Mouse (Mus musculus): Measurements from ENCODE around the gene Mif4gd. TPM values are rescaled to one million over a fixed set of nuclear protein-coding genes. Genes with fewer than 3 reads are reported as not detected.
"Not testable (repeated sequence)": the region's sequence is repeated elsewhere in the genome, so short reads cannot be mapped to it uniquely, and the experiment has no call there.

Mif4gd gene
- total and polyA plus RNA-seq, 3 experiments: 143 to 177 (median 174) TPM

- in situ Hi-C loops (cut with MboI; ENCODE audit: low pct_ligation_motif_present, low pct_unique_long_range_greater_than_20kb, low sequenced_read_pairs): loop anchor here (25.0 kb wide), 1 partner anchor 766 kb away; the partner anchor contains the start of gene Rnf157
- no peaks in the 10 kb centered on the region for H3K27me3 ChIP-seq (replicated peaks)
- peaks cover 41 to 96% of the 10 kb centered on the region in 2 experiments for H3K4me1 ChIP-seq (ENCODE audit: control insufficient read depth in 1 of 2, insufficient read depth in 2 of 2)
- peaks cover 43% of the 10 kb centered on the region for H3K79me2 ChIP-seq (replicated peaks; ENCODE audit: control insufficient read depth, extremely low read depth, insufficient read depth, poor library complexity, severe bottlenecking)
- no peaks in the 10 kb centered on the region for H3K9me3 ChIP-seq (replicated peaks; ENCODE audit: low read length)
- H3K27ac ChIP-seq (ENCODE audit: insufficient read depth, low read depth): peak overlapping the region; percentile 87
- no peak overlapping the region for H3K9ac ChIP-seq (ENCODE audit: insufficient read depth, low read depth)
- no peak for DNase-seq (ENCODE audit: extremely low read depth)
- peaks cover 55 to 60% of the 10 kb centered on the region in 2 experiments for H3K36me3 ChIP-seq (replicated peaks in 1 of 2; ENCODE audit: control insufficient read depth in 1 of 2, insufficient read depth in 1 of 2, low read length in 1 of 2)
- TF ChIP-seq E2F4 (IDR thresholded peaks at IDR 0.05; ENCODE audit: insufficient replicate concordance, low read depth, low read length) (no peak), BHLHE40 (IDR thresholded peaks at IDR 0.05; ENCODE audit: low read depth, low read length) (no peak), IRF4 (IDR thresholded peaks at IDR 0.05; ENCODE audit: low read depth, low read length) (0 out of 2 replicates have a peak, but pooled peaks have one; percentile 5), MAFK (IDR thresholded peaks at IDR 0.05; ENCODE audit: insufficient replicate concordance, low read length) (no peak), TBP (conservative IDR thresholded peaks at IDR 0.05; ENCODE audit: low read depth, low read length) (no peak), CTCF (conservative IDR thresholded peaks at IDR 0.05 in 1 of 2, IDR thresholded peaks at IDR 0.05 in 1 of 2; ENCODE audit: low read depth in 2 of 2, low read length in 2 of 2) (no peak), MAX (IDR thresholded peaks at IDR 0.05; ENCODE audit: low read length) (peak; percentile 71), SIN3A (IDR thresholded peaks at IDR 0.05; ENCODE audit: low read length) (0 out of 2 replicates have a peak, but pooled peaks have one; percentile 18), ZC3H11A (IDR thresholded peaks at IDR 0.05; ENCODE audit: low read depth, low read length) (no peak), SMC3 (IDR thresholded peaks at IDR 0.05; ENCODE audit: low read depth, low read length) (no peak), NELFE (IDR thresholded peaks at IDR 0.05; ENCODE audit: low read depth, low read length) (0 out of 2 replicates have a peak, but pooled peaks have one; percentile 16), TCF12 (IDR thresholded peaks at IDR 0.05; ENCODE audit: low read depth, low read length) (peak; percentile 17; the same call in 1 of the 2 replicates), JUN (IDR thresholded peaks at IDR 0.05; ENCODE audit: insufficient read depth, low read depth, low read length) (no peak), CHD1 (IDR thresholded peaks at IDR 0.05; ENCODE audit: low read depth, low read length) (no peak), MYC (IDR thresholded peaks at IDR 0.05; ENCODE audit: low read depth, low read length) (0 out of 2 replicates have a peak, but pooled peaks have one; percentile 44), ELF1 (IDR thresholded peaks at IDR 0.05; ENCODE audit: low read depth, low read length) (no peak)
- peak overlapping the region in 2 of 3 experiments; percentile 16 to 17 for H3K4me3 ChIP-seq (replicated peaks in 1 of 3; ENCODE audit: low read depth in 2 of 3, low read length in 2 of 3, poor library complexity in 1 of 3)
- no peak overlapping the region for H3K4me2 ChIP-seq (ENCODE audit: insufficient read depth, low read depth, poor library complexity, severe bottlenecking)
- dilution Hi-C loops (cut with MboI; ENCODE audit: extremely low pct_ligation_motif_present, extremely low pct_unique_long_range_greater_than_20kb, low sequenced_read_pairs): no loop called here
Observed at GRCm38 (mm10) chr11:115646439-115646838, 33.7 kb upstream of the Mif4gd start.

DNA sequence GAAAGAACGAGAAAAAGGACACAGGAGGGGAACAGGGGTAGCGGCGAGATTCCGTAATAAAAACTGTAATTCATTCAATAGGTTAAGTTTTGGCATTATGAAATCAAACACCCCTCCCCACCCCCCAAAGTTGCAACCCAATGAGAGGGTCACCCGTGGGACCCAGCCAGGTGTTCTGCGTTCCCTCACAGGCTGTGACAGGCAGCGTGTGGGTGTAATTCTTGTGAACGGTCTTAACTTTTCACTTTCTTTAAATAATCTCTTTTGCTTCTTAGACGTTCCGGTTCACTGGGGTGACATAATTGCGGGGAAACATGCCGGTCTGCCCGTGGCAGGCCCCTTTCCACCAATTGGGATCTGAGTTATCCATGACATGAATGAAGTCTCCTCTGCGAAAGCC, 32.7 kb upstream of the Mif4gd start:
- H3K9me3 ChIP-seq (replicated peaks; ENCODE audit: low read length); H3K4me3 ChIP-seq (replicated peaks in 1 of 3; ENCODE audit: low read depth in 2 of 3, low read length in 2 of 3, poor library complexity in 1 of 3); H3K9ac ChIP-seq (ENCODE audit: insufficient read depth, low read depth); H3K27me3 ChIP-seq (replicated peaks); dilution Hi-C loops (cut with MboI; ENCODE audit: extremely low pct_ligation_motif_present, extremely low pct_unique_long_range_greater_than_20kb, low sequenced_read_pairs); H3K4me2 ChIP-seq (ENCODE audit: insufficient read depth, low read depth, poor library complexity, severe bottlenecking); DNase-seq (ENCODE audit: extremely low read depth): not testable (repeated sequence)
- TF ChIP-seq POLR2A (IDR thresholded peaks at IDR 0.05; ENCODE audit: low read depth, low read length) (0 out of 2 replicates have a peak, but pooled peaks have one; percentile 12), TCF12 (IDR thresholded peaks at IDR 0.05; ENCODE audit: low read depth, low read length) (0 out of 2 replicates have a peak, but pooled peaks have one; percentile 47), BHLHE40 (IDR thresholded peaks at IDR 0.05; ENCODE audit: low read depth, low read length) (peak; percentile 63; the same call in 1 of the 2 replicates), ETS1 (conservative IDR thresholded peaks at IDR 0.05; ENCODE audit: low read depth, low read length) (peak; percentile 54), MEF2A (IDR thresholded peaks at IDR 0.05; ENCODE audit: borderline replicate concordance, low read depth, low read length) (peak; percentile 55; the same call in 1 of the 2 replicates)
- in situ Hi-C loops (cut with MboI; ENCODE audit: low pct_ligation_motif_present, low pct_unique_long_range_greater_than_20kb, low sequenced_read_pairs): loop anchor here (25.0 kb wide), 1 partner anchor 767 kb away; the partner anchor contains the start of gene Rnf157
- Histone ChIP-seq H3K36me3 (replicated peaks in 1 of 2; ENCODE audit: control insufficient read depth in 1 of 2, insufficient read depth in 1 of 2, low read length in 1 of 2) (peaks cover 48 to 52% of the 10 kb centered on the region in 2 experiments), H3K27ac (ENCODE audit: insufficient read depth, low read depth) (peak overlapping the region; percentile 85), H3K4me1 (ENCODE audit: control insufficient read depth in 1 of 2, insufficient read depth in 2 of 2) (peaks cover 45 to 94% of the 10 kb centered on the region in 2 experiments), H3K79me2 (replicated peaks; ENCODE audit: control insufficient read depth, extremely low read depth, insufficient read depth, poor library complexity, severe bottlenecking) (peaks cover 34% of the 10 kb centered on the region)

All from CH12.LX (cell line).